Mouse (Mus musculus): ENCODE measurements at regions not wholly inside any gene's neighbourhood (a gene's known extent, or its start where the extent isn't known, plus 50 kb on each side); places are given as distances from the start of the nearest gene placed in this dataset.

- DNase-seq (ENCODE audit: low read depth, low spot score) = no peak
- peaks cover 1% of the 10 kb centered on the region; the same call in 1 of the 2 replicates for H3K27me3 ChIP-seq (ENCODE audit: control insufficient read depth, insufficient read depth, low read length, poor library complexity, severe bottlenecking)
These were observed 92.0 kb upstream of the Dio3 start for GRCm38 (mm10) chr12:110186911-110187245.

GRCm38 (mm10) chr12:110187246-110188135, 91.4 kb upstream of the Dio3 start:
- Histone ChIP-seq H3K27me3 (ENCODE audit: control insufficient read depth, insufficient read depth, low read length, poor library complexity, severe bottlenecking) (peaks cover 1% of the 10 kb centered on the region; the same call in 1 of the 2 replicates), H3K36me3 (ENCODE audit: control insufficient read depth, insufficient read depth, low read length, poor library complexity, severe bottlenecking) (no peaks in the 10 kb centered on the region)
- DNase-seq (ENCODE audit: low read depth, low spot score) = no peak

More at GRCm38 (mm10) chr12:110186911-110187245, 92.0 kb upstream of the Dio3 start:
- no peaks in the 10 kb centered on the region for H3K36me3 ChIP-seq (ENCODE audit: control insufficient read depth, insufficient read depth, low read length, poor library complexity, severe bottlenecking)

GRCm38 (mm10) chr12:110188136-110188631, 90.7 kb upstream of the Dio3 start:
- Histone ChIP-seq H3K27me3 (ENCODE audit: control insufficient read depth, insufficient read depth, low read length, poor library complexity, severe bottlenecking) (peaks cover 1% of the 10 kb centered on the region; the same call in 1 of the 2 replicates), H3K36me3 (ENCODE audit: control insufficient read depth, insufficient read depth, low read length, poor library complexity, severe bottlenecking) (no peaks in the 10 kb centered on the region)
- no peak for DNase-seq (ENCODE audit: low read depth, low spot score)

- Histone ChIP-seq H3K27me3 (ENCODE audit: control insufficient read depth, insufficient read depth, low read length, poor library complexity, severe bottlenecking) (peaks cover 1% of the 10 kb centered on the region; the same call in 1 of the 2 replicates), H3K36me3 (ENCODE audit: control insufficient read depth, insufficient read depth, low read length, poor library complexity, severe bottlenecking) (no peaks in the 10 kb centered on the region)
- DNase-seq (ENCODE audit: low read depth, low spot score) = no peak
These were observed 90.1 kb upstream of the Dio3 start for GRCm38 (mm10) chr12:110188641-110189328.

GRCm38 (mm10) chr12:110189329-110189642, 89.6 kb upstream of the Dio3 start:
- DNase-seq (ENCODE audit: low read depth, low spot score) = no peak
- Histone ChIP-seq H3K36me3 (ENCODE audit: control insufficient read depth, insufficient read depth, low read length, poor library complexity, severe bottlenecking) (no peaks in the 10 kb centered on the region), H3K27me3 (ENCODE audit: control insufficient read depth, insufficient read depth, low read length, poor library complexity, severe bottlenecking) (peaks cover 1% of the 10 kb centered on the region; the same call in 1 of the 2 replicates)

GRCm38 (mm10) chr12:110192186-110192585, 86.7 kb upstream of the Dio3 start:
- DNase-seq (ENCODE audit: low read depth, low spot score) = no peak
- H3K27me3 ChIP-seq (ENCODE audit: control insufficient read depth, insufficient read depth, low read length, poor library complexity, severe bottlenecking) = peaks cover 1% of the 10 kb centered on the region; the same call in 1 of the 2 replicates

GRCm38 (mm10) chr12:110197366-110197765, 81.5 kb upstream of the Dio3 start:
- H3K27me3 ChIP-seq (ENCODE audit: control insufficient read depth, insufficient read depth, low read length, poor library complexity, severe bottlenecking) = no peaks in the 10 kb centered on the region
- no peak for DNase-seq (ENCODE audit: low read depth, low spot score)
- no peaks in the 10 kb centered on the region for H3K36me3 ChIP-seq (ENCODE audit: control insufficient read depth, insufficient read depth, low read length, poor library complexity, severe bottlenecking)

More at GRCm38 (mm10) chr12:110192186-110192585, 86.7 kb upstream of the Dio3 start:
- H3K36me3 ChIP-seq (ENCODE audit: control insufficient read depth, insufficient read depth, low read length, poor library complexity, severe bottlenecking) = no peaks in the 10 kb centered on the region

- no peaks in the 10 kb centered on the region for H3K27me3 ChIP-seq (ENCODE audit: control insufficient read depth, insufficient read depth, low read length, poor library complexity, severe bottlenecking)
- DNase-seq (ENCODE audit: low read depth, low spot score) = no peak
- no peaks in the 10 kb centered on the region for H3K36me3 ChIP-seq (ENCODE audit: control insufficient read depth, insufficient read depth, low read length, poor library complexity, severe bottlenecking)
These were observed 78.4 kb upstream of the Dio3 start for GRCm38 (mm10) chr12:110200471-110200870.

GRCm38 (mm10) chr12:110200887-110201286, 78.0 kb upstream of the Dio3 start:
- Histone ChIP-seq H3K36me3 (ENCODE audit: control insufficient read depth, insufficient read depth, low read length, poor library complexity, severe bottlenecking) (no peaks in the 10 kb centered on the region), H3K27me3 (ENCODE audit: control insufficient read depth, insufficient read depth, low read length, poor library complexity, severe bottlenecking) (no peaks in the 10 kb centered on the region)
- DNase-seq (ENCODE audit: low read depth, low spot score) = no peak

GRCm38 (mm10) chr12:110203271-110204014, 75.4 kb upstream of the Dio3 start:
- Histone ChIP-seq H3K36me3 (ENCODE audit: control insufficient read depth, insufficient read depth, low read length, poor library complexity, severe bottlenecking) (no peaks in the 10 kb centered on the region), H3K27me3 (ENCODE audit: control insufficient read depth, insufficient read depth, low read length, poor library complexity, severe bottlenecking) (no peaks in the 10 kb centered on the region)
- no peak for DNase-seq (ENCODE audit: low read depth, low spot score)

- DNase-seq (ENCODE audit: low read depth, low spot score) = no peak
- no peaks in the 10 kb centered on the region for H3K36me3 ChIP-seq (ENCODE audit: control insufficient read depth, insufficient read depth, low read length, poor library complexity, severe bottlenecking)
- no peaks in the 10 kb centered on the region for H3K27me3 ChIP-seq (ENCODE audit: control insufficient read depth, insufficient read depth, low read length, poor library complexity, severe bottlenecking)
These were observed 74.5 kb upstream of the Dio3 start for GRCm38 (mm10) chr12:110204246-110204989.

- no peaks in the 10 kb centered on the region for H3K36me3 ChIP-seq (ENCODE audit: control insufficient read depth, insufficient read depth, low read length, poor library complexity, severe bottlenecking)
- no peaks in the 10 kb centered on the region for H3K27me3 ChIP-seq (ENCODE audit: control insufficient read depth, insufficient read depth, low read length, poor library complexity, severe bottlenecking)
- no peak for DNase-seq (ENCODE audit: low read depth, low spot score)
These were observed 72.6 kb upstream of the Dio3 start for GRCm38 (mm10) chr12:110206271-110206670.

GRCm38 (mm10) chr12:110206812-110207211, 72.1 kb upstream of the Dio3 start:
- DNase-seq (ENCODE audit: low read depth, low spot score) = no peak
- Histone ChIP-seq H3K27me3 (ENCODE audit: control insufficient read depth, insufficient read depth, low read length, poor library complexity, severe bottlenecking) (no peaks in the 10 kb centered on the region), H3K36me3 (ENCODE audit: control insufficient read depth, insufficient read depth, low read length, poor library complexity, severe bottlenecking) (no peaks in the 10 kb centered on the region)

- Histone ChIP-seq H3K27me3 (ENCODE audit: control insufficient read depth, insufficient read depth, low read length, poor library complexity, severe bottlenecking) (no peaks in the 10 kb centered on the region), H3K36me3 (ENCODE audit: control insufficient read depth, insufficient read depth, low read length, poor library complexity, severe bottlenecking) (no peaks in the 10 kb centered on the region)
- DNase-seq (ENCODE audit: low read depth, low spot score) = no peak
These were observed 71.5 kb upstream of the Dio3 start for GRCm38 (mm10) chr12:110207246-110207852.

Measured in splenic B cell, adult 2 months (primary cell).